Mouse (Mus musculus) CH12F3 (cell line): ENCODE results near the gene Caml.
"Not testable (repeated sequence)": the region's sequence is repeated elsewhere in the genome, so short reads cannot be mapped to it uniquely, and the experiment has no call there.

Source experiments
- in situ Hi-C: fragments of 300-500 bp; cut with MboI; formaldehyde crosslinking; loops from 2 replicates; pipeline ENCODE4 v1.14.3; 2020; ENCODE audit warnings: low sequenced_read_pairs

The Caml gene

GRCm38 (mm10) chr13:55620275-55620674 lies 2.5 kb upstream of the Caml start:
- in situ Hi-C loops = no loop called here

DNA sequence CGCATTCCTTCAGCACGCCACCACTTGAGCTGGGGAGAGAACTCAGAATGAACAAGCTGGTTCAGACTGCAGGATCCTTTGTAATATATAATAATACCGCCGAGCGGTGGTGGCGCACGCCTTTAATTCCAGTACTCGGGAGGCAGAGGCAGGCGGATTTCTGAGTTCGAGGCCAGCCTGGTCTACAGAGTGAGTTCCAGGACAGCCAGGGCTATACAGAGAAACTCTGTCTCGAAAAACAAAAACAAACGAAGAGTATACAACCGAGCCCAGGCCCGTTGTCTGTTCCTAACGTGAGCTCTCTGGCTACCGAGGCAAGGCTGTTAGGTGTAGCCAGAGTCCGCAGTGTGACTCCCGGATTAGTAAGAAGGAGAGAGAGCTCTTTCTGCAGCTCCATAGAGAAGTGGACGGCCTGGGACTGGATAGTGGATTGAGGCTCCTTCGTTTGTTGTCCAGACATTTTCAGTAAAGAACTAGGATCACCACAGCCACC lies 603 bp upstream of the Caml start:
- in situ Hi-C loops = not testable (repeated sequence)

DNA sequence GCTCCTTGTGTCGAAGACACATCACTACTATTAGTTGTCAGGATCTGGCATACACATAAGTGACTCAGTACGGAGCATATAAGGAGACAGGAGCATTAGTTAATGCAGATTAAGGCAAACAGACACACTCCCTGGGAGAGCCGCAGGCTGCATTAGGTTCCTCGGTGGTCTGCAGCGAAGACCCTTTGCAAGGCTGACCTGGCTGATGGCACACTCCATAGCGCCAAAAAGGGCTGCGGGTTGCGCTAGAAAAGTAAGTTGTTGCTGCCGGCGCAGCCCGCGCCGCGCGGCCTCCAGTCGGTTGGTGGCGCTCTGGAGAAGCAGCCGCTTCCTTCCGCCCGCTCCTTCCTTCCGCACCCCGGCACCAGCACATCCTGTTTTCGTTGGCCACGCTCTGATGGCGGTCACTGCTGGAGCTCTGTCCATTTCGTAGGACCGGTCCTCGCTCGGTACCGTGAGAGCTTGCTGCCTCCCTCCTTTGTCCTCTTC lies 11.9 kb downstream of the Caml start, which contains the start of gene Ddx46:
Gene Ddx46 (plus strand): TSS at position 389 of the 489 bp plus-strand sequence.
- in situ Hi-C loops = no loop called here

- in situ Hi-C loops = no loop called here
These were observed 12.4 kb downstream of the Caml start for GRCm38 (mm10) chr13:55635146-55635571.

- in situ Hi-C loops = no loop called here
These were observed 13.6 kb downstream of the Caml start for GRCm38 (mm10) chr13:55636185-55636983.

DNA sequence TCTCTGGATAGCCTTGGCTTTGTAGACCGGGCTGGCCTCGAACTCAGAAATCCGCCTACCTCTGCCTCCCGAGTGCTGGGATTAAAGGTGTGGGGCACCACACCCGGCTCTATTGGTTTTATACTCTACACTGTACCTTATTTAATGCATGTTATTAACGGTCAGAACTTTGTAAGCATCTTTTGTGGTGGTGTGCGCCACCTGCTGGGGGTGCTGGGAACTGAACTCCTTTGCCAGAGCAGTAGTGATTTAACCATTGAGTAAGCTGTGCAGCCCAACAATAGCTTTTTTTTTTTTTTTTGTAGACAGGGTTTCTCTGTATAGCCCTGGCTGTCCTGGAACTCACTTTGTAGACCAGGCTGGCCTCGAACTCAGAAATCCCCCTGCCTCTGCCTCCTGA lies 17.7 kb downstream of the Caml start:
- in situ Hi-C loops = not testable (repeated sequence)

GRCm38 (mm10) chr13:55644525-55644924 lies 21.7 kb downstream of the Caml start:
- in situ Hi-C loops = no loop called here

GRCm38 (mm10) chr13:55650098-55650497 lies 27.3 kb downstream of the Caml start:
- in situ Hi-C loops = no loop called here

DNA sequence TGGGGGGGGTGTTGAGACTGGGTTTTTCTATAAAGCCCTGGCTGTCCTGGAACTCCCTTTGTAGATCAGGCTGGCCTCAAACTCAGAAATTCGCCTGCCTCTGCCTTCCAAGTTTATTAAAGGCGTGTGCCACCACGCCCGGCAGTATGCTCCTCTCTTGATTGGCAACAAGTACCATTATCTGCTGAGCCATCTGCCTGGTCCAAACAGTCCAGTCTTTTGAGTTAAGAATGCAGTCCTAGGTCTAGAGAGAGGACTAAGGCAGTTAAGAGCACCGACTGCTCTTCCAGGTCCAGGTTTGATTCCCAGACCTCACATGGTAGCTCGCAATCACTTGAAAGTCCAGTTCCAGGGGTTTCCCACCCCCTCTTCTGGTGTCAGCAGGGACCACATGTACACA lies 28.2 kb downstream of the Caml start:
- in situ Hi-C loops = no loop called here

DNA sequence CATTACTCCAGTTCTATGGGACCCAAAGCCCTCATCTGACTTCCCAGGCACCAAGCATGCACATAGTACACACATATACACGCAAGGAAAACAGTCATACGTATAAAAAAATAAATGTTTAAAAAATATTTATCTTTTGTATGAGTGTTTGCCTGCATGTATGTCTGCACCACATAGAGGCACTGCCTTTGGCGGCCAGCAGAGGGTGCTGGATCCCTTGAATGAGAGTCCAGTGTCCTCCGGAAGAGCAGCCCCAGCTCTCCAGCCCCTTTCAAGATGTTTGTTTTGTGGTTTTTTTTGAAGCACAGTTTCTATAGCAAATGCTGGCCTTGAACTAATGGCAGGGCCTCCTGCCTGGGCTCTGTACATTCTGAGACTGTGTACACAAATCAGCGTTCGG lies 45.7 kb downstream of the Caml start:
- in situ Hi-C loops = no loop called here

- in situ Hi-C loops = no loop called here
These were observed 49.9 kb downstream of the Caml start for GRCm38 (mm10) chr13:55672711-55673110.

GRCm38 (mm10) chr13:55677364-55677763 lies 54.6 kb downstream of the Caml start:
- in situ Hi-C loops = no loop called here
